Comparison of ENCODE assay signal across 5 mouse cellular contexts in genomic region chr9:86553886-86554285, GRCm38 (mm10).
"Had no signal": no experiment of that assay in that cellular context is flagged by ENCODE, and none has a peak within 500 bp of the region (broad histone marks: within the 10 kb centered on the region; RNA-seq: fewer than 3 reads in every experiment).

No protein-coding gene starts in this region.

- DNase-seq: left cerebral cortex, postnatal 4 days; lung, adult 2 months; lung, postnatal 36 days; right cerebral cortex, postnatal 14 days; thymus, postnatal 36 days had no signal
